Comparison of ENCODE assay signal across 10 mouse cellular contexts in the genomic region with DNA sequence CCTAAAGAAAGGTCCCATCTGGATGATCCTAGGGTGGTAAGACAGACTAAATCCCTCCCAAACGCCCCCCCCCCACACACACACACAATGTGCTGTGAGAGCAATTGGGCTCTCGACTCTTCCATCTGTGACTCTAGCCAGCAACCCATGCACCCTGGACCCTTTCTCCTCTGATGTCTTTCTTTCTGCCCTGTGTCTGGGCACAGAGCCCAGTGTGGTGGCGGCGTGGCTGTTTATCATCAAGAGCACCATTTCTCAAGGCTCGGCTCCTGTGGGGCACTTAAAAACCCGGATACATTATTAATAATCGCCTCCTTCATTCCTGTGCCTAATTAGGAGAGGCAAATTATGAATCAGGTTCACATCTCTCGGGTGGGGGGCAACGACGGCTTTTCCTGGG. TPM values are rescaled to one million over a fixed set of nuclear protein-coding genes. Genes with fewer than 3 reads are reported as not detected.
DNase-seq lines count a peak whose midpoint lies in the region; ATAC-seq and TF ChIP-seq lines count a peak whose summit lies in the region.
"Had no signal": no experiment of that assay in that cellular context is flagged by ENCODE, and none has a peak within 500 bp of the region (broad histone marks: within the 10 kb centered on the region; RNA-seq: fewer than 3 reads in every experiment).

No protein-coding gene starts in this region.

- no peak overlapping the region for H3K4me3 ChIP-seq in layer of hippocampus, adult 2 months
- H3K4me3 ChIP-seq in heart, embryonic 15.5 days: no peak overlapping the region

- TF ChIP-seq CTCF in layer of hippocampus, adult 2 months (conservative IDR thresholded peaks at IDR 0.05): no peak

- peak; percentile 71 for ATAC-seq in heart, embryonic 15.5 days (replicated peaks; ENCODE audit: insufficient number of reproducible peaks, insufficient read depth, low FRiP score, low read depth)
- ATAC-seq in granulocyte monocyte progenitor cell, adult 5-6 weeks (replicated peaks; ENCODE audit: poor library complexity, severe bottlenecking): no peak

- H3K4me2 ChIP-seq in heart, embryonic 15.5 days: peak overlapping the region; percentile 32; the same call in 1 of the 2 replicates

- H3K36me3 ChIP-seq in heart, embryonic 15.5 days: no peaks in the 10 kb centered on the region

- no peak overlapping the region for H3K9ac ChIP-seq in heart, embryonic 15.5 days

- peak in 1 of 2 experiments; percentile 22 for DNase-seq in layer of hippocampus, adult 2 months (ENCODE audit: low spot score in 2 of 2)
- DNase-seq in layer of hippocampus, postnatal 36 days: no peak
- peak; percentile 79 for DNase-seq in adrenal gland, postnatal 14 days
- peak; percentile 35 for DNase-seq in lung, postnatal 10 days
- DNase-seq in thymus, postnatal 0 days (ENCODE audit: low spot score): no peak
- no peak for DNase-seq in cerebellum, adult 9-11 months
- DNase-seq: cerebellum, postnatal 36 days had no signal

- peaks cover 21% of the 10 kb centered on the region for H3K4me1 ChIP-seq in heart, embryonic 15.5 days (replicated peaks)

- peak overlapping the region; percentile 14; the same call in 1 of the 2 replicates for H3K27ac ChIP-seq in layer of hippocampus, adult 2 months
- peak overlapping the region; percentile 34; the same call in 1 of the 2 replicates for H3K27ac ChIP-seq in heart, embryonic 15.5 days

- no peaks in the 10 kb centered on the region for H3K9me3 ChIP-seq in heart, embryonic 15.5 days (replicated peaks)

- peaks cover 6% of the 10 kb centered on the region; the same call in 1 of the 2 replicates for H3K27me3 ChIP-seq in heart, embryonic 15.5 days

- 22% methylated on average over 10 of the region's 10 CpGs for WGBS in heart, embryonic 15.5 days

RNA-seq across cellular contexts. Expression of a gene that starts 27.7 kb away (rescaled TPM):
- total RNA-seq in layer of hippocampus, adult 2 months (2021): 1 to 10 TPM; 3.6 to 3.7 TPM
- total RNA-seq in layer of hippocampus, postnatal 36 days (2021): 1 to 10 TPM; 3.9 to 4.0 TPM
- 2.1 and 2.3 TPM in 2 replicates for total RNA-seq in adrenal gland, postnatal 14 days (2021)
- 0.25 and 0.37 TPM in 2 replicates for polyA plus RNA-seq in heart, embryonic 15.5 days (2015; fragmentation: Nextera tagmentation; extraction: Ambion mirVana)
- polyA plus RNA-seq in thymus, postnatal 0 days (2015; fragmentation: Nextera tagmentation; extraction: Ambion mirVana): not detected in 2 replicates
- total RNA-seq in granulocyte monocyte progenitor cell, adult 5-6 weeks (2014; fragmentation: Nextera tagmentation): not detected in 2 replicates
- not detected in 2 replicates for total RNA-seq in granulocyte monocyte progenitor cell, adult 5-6 weeks (2017)
- polyA plus RNA-seq: liver, embryonic 16.5 days had no signal

Comparison
In these comparisons a context has a peak if more than half of its experiments do, and no peak if none do; other contexts are left out.
1. DNase-seq: peak in adrenal gland, postnatal 14 days (single experiment) and lung, postnatal 10 days (single experiment); none in layer of hippocampus, postnatal 36 days (0 of 2), thymus, postnatal 0 days (single experiment) and cerebellum, adult 9-11 months (single experiment).